Mouse (Mus musculus) T-helper 2 cell (primary cell): ENCODE measurements around the gene Fam229a.
"Not testable (repeated sequence)": the region's sequence is repeated elsewhere in the genome, so short reads cannot be mapped to it uniquely, and the experiment has no call there.

Source experiments
- in situ Hi-C: fragments of 300-600 bp; cut with MboI, MseI; formaldehyde crosslinking; loops from one replicate; pipeline ENCODE4 v1.15.1; 2025; ENCODE audit warnings: high pct_unique_total_duplicates

Gene Fam229a

GRCm38 (mm10) chr4:129518519-129518918 is 27.5 kb downstream of the Fam229a start:
- in situ Hi-C loops, result no loop called here

GRCm38 (mm10) chr4:129525338-129525737 is 34.3 kb downstream of the Fam229a start:
- in situ Hi-C loops, result no loop called here

- in situ Hi-C loops, result no loop called here
These were observed 34.9 kb downstream of the Fam229a start for GRCm38 (mm10) chr4:129525889-129526288.

GRCm38 (mm10) chr4:129528901-129529300 is 37.9 kb downstream of the Fam229a start:
- in situ Hi-C loops, result not testable (repeated sequence)

- in situ Hi-C loops, result no loop called here
These were observed 49.0 kb downstream of the Fam229a start for GRCm38 (mm10) chr4:129540012-129540411.
